Mouse (Mus musculus) naive thymus-derived CD4-positive, alpha-beta T cell, adult 2 months (primary cell): ENCODE data around the gene 1810055G02Rik.

Source experiments
- DNase-seq: peaks from one replicate; pipeline ENCODE4 v3.0.0-alpha.2; 2011; ENCODE audit warnings: low read depth

Gene 1810055G02Rik

GRCm38 (mm10) chr19:3743362-3743761 lies 35.3 kb downstream of the 1810055G02Rik start:
- no peak for DNase-seq

GRCm38 (mm10) chr19:3743851-3744512 lies 35.9 kb downstream of the 1810055G02Rik start:
- peak; percentile 59 for DNase-seq

GRCm38 (mm10) chr19:3752621-3753239 lies 44.6 kb downstream of the 1810055G02Rik start:
- no peak for DNase-seq

GRCm38 (mm10) chr19:3753240-3753633 lies 45.1 kb downstream of the 1810055G02Rik start:
- no peak for DNase-seq

DNA sequence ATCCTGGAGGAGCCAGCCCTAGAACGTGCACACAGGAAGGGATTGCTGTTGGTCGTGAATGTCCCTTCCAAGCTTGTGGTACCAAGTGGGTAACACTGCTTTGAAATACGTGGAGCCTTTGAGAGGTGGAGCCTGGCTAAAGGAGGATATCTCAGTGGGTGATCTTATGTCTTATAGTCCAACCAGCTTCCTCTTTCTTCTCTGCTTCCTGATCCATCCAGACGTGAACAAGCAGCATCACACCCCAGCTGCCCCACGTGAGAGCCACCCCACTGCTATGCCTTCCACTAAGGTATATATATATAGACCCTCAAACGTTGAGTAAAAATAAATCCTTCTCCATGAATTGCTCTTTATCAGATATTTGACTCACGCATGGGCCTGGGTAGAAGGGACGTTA lies 45.6 kb downstream of the 1810055G02Rik start:
- no peak for DNase-seq

DNA sequence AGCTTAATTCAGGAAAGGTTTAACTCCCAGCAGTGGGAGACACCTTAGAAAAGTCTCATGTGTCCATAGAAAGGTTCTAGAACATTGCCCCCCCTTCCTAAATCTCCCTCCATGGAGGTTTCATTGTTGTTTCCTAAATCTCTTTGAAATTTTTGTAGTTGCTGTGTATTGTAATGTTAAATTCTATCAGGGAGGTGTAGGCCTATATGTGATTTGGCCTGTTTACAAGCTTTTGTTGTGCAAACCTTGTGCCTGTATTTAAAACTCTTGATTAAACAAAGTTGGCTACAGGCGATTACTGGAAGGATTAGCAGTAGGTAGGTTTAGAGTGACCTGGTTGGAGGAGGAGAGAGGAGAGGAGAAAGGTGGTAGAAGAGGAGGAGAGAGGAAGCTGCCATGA lies 49.8 kb downstream of the 1810055G02Rik start:
- DNase-seq, result no peak

DNA sequence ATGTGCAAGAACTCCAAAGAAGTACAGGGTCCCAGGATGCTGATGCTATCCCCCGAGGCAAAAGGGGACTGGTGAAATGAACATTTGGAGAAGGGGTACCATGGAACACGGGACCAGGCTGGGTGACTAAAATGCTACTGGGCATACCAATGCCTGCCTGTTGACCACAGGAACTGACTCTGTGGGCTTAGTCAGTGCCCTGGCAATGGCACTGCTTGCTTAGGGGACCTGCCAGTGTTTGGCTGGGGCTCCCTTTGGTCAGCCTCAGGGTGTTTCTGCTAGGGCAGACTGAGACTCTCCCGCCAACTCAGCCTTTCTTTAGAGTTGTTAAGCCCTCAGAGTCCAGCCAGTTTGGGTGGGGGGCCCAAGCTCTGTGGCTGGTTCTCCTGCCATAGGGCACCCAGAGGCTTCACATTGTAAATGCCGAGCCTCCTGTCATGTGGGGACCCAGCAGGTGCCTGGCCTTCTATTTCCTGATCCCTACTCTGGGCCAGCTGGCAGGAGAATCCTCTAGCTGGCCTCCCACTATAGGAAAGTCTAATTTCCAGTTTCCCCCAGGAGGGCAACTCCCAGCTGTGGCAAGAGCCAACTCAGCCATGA lies 57.2 kb downstream of the 1810055G02Rik start:
- no peak for DNase-seq

GRCm38 (mm10) chr19:3766378-3766777 lies 58.3 kb downstream of the 1810055G02Rik start:
- no peak for DNase-seq

GRCm38 (mm10) chr19:3767276-3767780 lies 59.2 kb downstream of the 1810055G02Rik start, which contains the start of gene Kmt5b:
Gene Kmt5b, plus strand, starts transcription at chr19:3767421.
- DNase-seq, result no peak
